Mouse (Mus musculus): Measurements from ENCODE around the gene Hist1h3a.

DNA sequence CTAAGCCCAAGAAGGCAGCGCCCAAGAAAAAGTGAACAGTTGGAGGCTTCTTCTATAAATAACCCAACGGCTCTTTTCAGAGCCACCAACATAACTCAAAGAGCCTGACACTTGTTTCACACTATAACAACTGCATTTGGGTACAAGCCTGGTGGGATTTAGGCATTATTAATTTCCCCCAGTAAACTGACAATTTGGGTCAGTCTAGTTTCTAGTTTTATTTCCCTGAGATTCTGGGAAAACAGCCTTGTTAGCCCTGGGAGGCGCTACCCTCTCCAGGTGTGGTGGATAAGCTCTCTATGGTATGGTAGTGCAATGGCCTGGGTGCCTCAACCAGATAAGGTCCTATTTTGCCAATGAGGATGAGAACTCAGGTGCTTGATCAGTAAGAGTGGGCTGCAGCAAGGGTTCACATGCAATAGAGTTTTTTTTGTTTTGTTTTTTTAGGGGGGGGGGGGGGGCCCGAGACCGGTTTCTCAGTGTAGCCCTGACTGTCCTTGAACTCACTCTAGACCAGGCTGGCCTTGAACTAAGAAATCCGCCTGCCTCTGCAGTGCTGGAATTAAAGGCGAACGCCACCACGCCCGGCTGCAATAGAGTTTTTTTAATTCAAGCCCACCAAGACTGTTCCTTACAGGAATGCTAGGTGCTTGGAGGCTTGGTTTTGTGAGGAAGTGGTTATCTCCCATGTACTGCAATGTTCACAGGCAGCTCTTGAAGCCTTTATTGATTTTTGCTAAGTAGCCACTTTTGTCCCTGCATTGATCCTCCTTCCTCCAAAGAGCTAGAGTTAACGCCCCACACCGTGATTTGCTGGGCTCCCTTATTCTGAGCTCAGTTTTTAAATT, 2.4 kb upstream of the Hist1h3a start:
- no peak for TF ChIP-seq CTCF (IDR thresholded peaks at IDR 0.05; ENCODE audit: borderline replicate concordance, insufficient read depth, low read depth, low read length)
- TF ChIP-seq POLR2A (IDR thresholded peaks at IDR 0.05; ENCODE audit: borderline replicate concordance, insufficient read depth, low read length), result no peak
